Mouse (Mus musculus) heart, embryonic 15.5 days (tissue): ENCODE measurements at regions not wholly inside any gene's neighbourhood (a gene's known extent, or its start where the extent isn't known, plus 50 kb on each side); places are given as distances from the start of the nearest gene placed in this dataset.

ENCODE experiments used
- ATAC-seq: fragments of 200-750 bp; cut with Nextera tagmentation; replicated peaks from 2 replicates; pipeline ENCODE4 v1.8.0; 2017; ENCODE audit warnings: low read depth, moderate TSS enrichment; ENCODE audit not compliant: insufficient number of reproducible peaks, insufficient read depth, low FRiP score
- H3K27ac ChIP-seq: fragments of 300-500 bp; sonication (generic); 2 replicates; pipeline ENCODE4 v1.5.1; 2015; ENCODE audit warnings: mild to moderate bottlenecking, inconsistent platforms
- H3K27me3 ChIP-seq: fragments of 300-500 bp; sonication (generic); 2 replicates; pipeline ENCODE4 v1.6.1; 2015; ENCODE audit warnings: inconsistent platforms
- H3K36me3 ChIP-seq: fragments of 300-500 bp; sonication (generic); 2 replicates; pipeline ENCODE4 v1.6.1; 2015; ENCODE audit warnings: mild to moderate bottlenecking, inconsistent platforms
- H3K4me1 ChIP-seq: fragments of 300-500 bp; sonication (generic); replicated peaks from 2 replicates; pipeline ENCODE4 v1.6.1; 2015; ENCODE audit warnings: inconsistent platforms
- H3K4me2 ChIP-seq: fragments of 300-500 bp; sonication (generic); 2 replicates; pipeline ENCODE4 v1.6.1; 2015; ENCODE audit warnings: inconsistent platforms, mild to moderate bottlenecking, moderate library complexity
- H3K4me3 ChIP-seq: fragments of 300-500 bp; sonication (generic); 2 replicates; pipeline ENCODE4 v1.5.1; 2015; ENCODE audit warnings: mild to moderate bottlenecking, inconsistent platforms
- H3K9ac ChIP-seq: fragments of 300-500 bp; sonication (generic); 2 replicates; pipeline ENCODE4 v1.6.1; 2015; ENCODE audit warnings: mild to moderate bottlenecking, inconsistent platforms
- H3K9me3 ChIP-seq: fragments of 300-500 bp; sonication (generic); replicated peaks from 2 replicates; pipeline ENCODE4 v1.6.1; 2016; ENCODE audit warnings: inconsistent platforms
- whole genome bisulfite sequencing: fragments of 180-500 bp; shearing (Covaris S2); methylation state at CpG from one replicate; pipeline ENCODE4 v1.1.7; 2015; ENCODE audit warnings: mixed read lengths; 5-methylcytosine and 5-hydroxymethylcytosine counted together

- H3K27ac ChIP-seq, result no peak overlapping the region
- H3K36me3 ChIP-seq, result no peaks in the 10 kb centered on the region
- ATAC-seq, result no peak
- H3K9ac ChIP-seq, result no peak overlapping the region
- no peak overlapping the region for H3K4me3 ChIP-seq
- WGBS, result 65% methylated on average over 3 of the region's 3 CpGs
- H3K4me1 ChIP-seq, result no peaks in the 10 kb centered on the region
- no peaks in the 10 kb centered on the region for H3K9me3 ChIP-seq
- no peaks in the 10 kb centered on the region for H3K27me3 ChIP-seq
- no peak overlapping the region for H3K4me2 ChIP-seq
Observed at GRCm38 (mm10) chr1:184320521-184321177, 286.5 kb upstream of the 1700056E22Rik start.

- H3K27ac ChIP-seq, result no peak overlapping the region
- no peak overlapping the region for H3K9ac ChIP-seq
- no peaks in the 10 kb centered on the region for H3K27me3 ChIP-seq
- H3K36me3 ChIP-seq, result no peaks in the 10 kb centered on the region
- 83% methylated on average over 19 of the region's 19 CpGs for WGBS
- no peaks in the 10 kb centered on the region for H3K4me1 ChIP-seq
- H3K9me3 ChIP-seq, result no peaks in the 10 kb centered on the region
- no peak overlapping the region for H3K4me2 ChIP-seq
- H3K4me3 ChIP-seq, result no peak overlapping the region
- no peak for ATAC-seq
Observed at GRCm38 (mm10) chr1:184310185-184310815, 276.2 kb upstream of the 1700056E22Rik start.

GRCm38 (mm10) chr1:184304813-184305212, 270.7 kb upstream of the 1700056E22Rik start:
- no peak overlapping the region for H3K4me2 ChIP-seq
- no peak for ATAC-seq

GRCm38 (mm10) chr1:184304204-184304603, 270.1 kb upstream of the 1700056E22Rik start:
- Histone ChIP-seq H3K4me3 (no peak overlapping the region), H3K36me3 (no peaks in the 10 kb centered on the region), H3K27me3 (no peaks in the 10 kb centered on the region), H3K4me2 (no peak overlapping the region), H3K9ac (no peak overlapping the region), H3K4me1 (no peaks in the 10 kb centered on the region), H3K27ac (no peak overlapping the region), H3K9me3 (no peaks in the 10 kb centered on the region)
- no peak for ATAC-seq
- WGBS, result 85% methylated on average over 4 of the region's 4 CpGs

More at GRCm38 (mm10) chr1:184304813-184305212, 270.7 kb upstream of the 1700056E22Rik start:
- no peak overlapping the region for H3K9ac ChIP-seq
- no peaks in the 10 kb centered on the region for H3K27me3 ChIP-seq
- H3K27ac ChIP-seq, result no peak overlapping the region
- H3K4me3 ChIP-seq, result no peak overlapping the region
- 82% methylated on average over 4 of the region's 4 CpGs for WGBS
- no peaks in the 10 kb centered on the region for H3K36me3 ChIP-seq
- no peaks in the 10 kb centered on the region for H3K4me1 ChIP-seq
- H3K9me3 ChIP-seq, result no peaks in the 10 kb centered on the region

- H3K27me3 ChIP-seq, result no peaks in the 10 kb centered on the region
- no peak overlapping the region for H3K4me2 ChIP-seq
- no peak overlapping the region for H3K27ac ChIP-seq
- no peak for ATAC-seq
- no peak overlapping the region for H3K9ac ChIP-seq
- 47% methylated on average over 1 of the region's 1 CpGs for WGBS
- H3K36me3 ChIP-seq, result no peaks in the 10 kb centered on the region
- no peaks in the 10 kb centered on the region for H3K4me1 ChIP-seq
- no peaks in the 10 kb centered on the region for H3K9me3 ChIP-seq
- H3K4me3 ChIP-seq, result no peak overlapping the region
Observed at GRCm38 (mm10) chr1:184298701-184299100, 264.6 kb upstream of the 1700056E22Rik start.

- Histone ChIP-seq H3K4me2 (no peak overlapping the region), H3K36me3 (no peaks in the 10 kb centered on the region), H3K9ac (no peak overlapping the region), H3K4me1 (no peaks in the 10 kb centered on the region), H3K27me3 (no peaks in the 10 kb centered on the region), H3K27ac (no peak overlapping the region), H3K9me3 (no peaks in the 10 kb centered on the region), H3K4me3 (no peak overlapping the region)
- ATAC-seq, result no peak
- 55% methylated on average over 4 of the region's 4 CpGs for WGBS
Observed at GRCm38 (mm10) chr1:184297001-184297740, 263.1 kb upstream of the 1700056E22Rik start.

- Histone ChIP-seq H3K27ac (no peak overlapping the region), H3K4me1 (0 out of 2 replicates have a peak, but pooled peaks cover 3% of the 10 kb centered on the region), H3K27me3 (no peaks in the 10 kb centered on the region), H3K9ac (no peak overlapping the region), H3K4me2 (no peak overlapping the region), H3K4me3 (no peak overlapping the region), H3K9me3 (no peaks in the 10 kb centered on the region), H3K36me3 (no peaks in the 10 kb centered on the region)
- 82% methylated on average over 7 of the region's 7 CpGs for WGBS
- no peak for ATAC-seq
Observed at GRCm38 (mm10) chr1:184291129-184291528, 257.0 kb upstream of the 1700056E22Rik start.

GRCm38 (mm10) chr1:184289733-184290416, 255.8 kb upstream of the 1700056E22Rik start:
- WGBS, result 41% methylated on average over 7 of the region's 7 CpGs
- 0 out of 2 replicates have a peak, but pooled peaks cover 3% of the 10 kb centered on the region for H3K4me1 ChIP-seq
- no peak overlapping the region for H3K4me3 ChIP-seq
- H3K27me3 ChIP-seq, result no peaks in the 10 kb centered on the region
- H3K36me3 ChIP-seq, result no peaks in the 10 kb centered on the region
- H3K4me2 ChIP-seq, result no peak overlapping the region
- H3K27ac ChIP-seq, result no peak overlapping the region
- H3K9ac ChIP-seq, result no peak overlapping the region
- no peaks in the 10 kb centered on the region for H3K9me3 ChIP-seq
- no peak; the same call in 1 of the 2 replicates for ATAC-seq

GRCm38 (mm10) chr1:184281768-184282167, 247.7 kb upstream of the 1700056E22Rik start:
- H3K9ac ChIP-seq, result no peak overlapping the region
- WGBS, result 67% methylated on average over 5 of the region's 5 CpGs
- H3K4me1 ChIP-seq, result no peaks in the 10 kb centered on the region
- H3K9me3 ChIP-seq, result no peaks in the 10 kb centered on the region
- ATAC-seq, result no peak
- no peak overlapping the region for H3K4me2 ChIP-seq
- H3K4me3 ChIP-seq, result no peak overlapping the region
- H3K36me3 ChIP-seq, result no peaks in the 10 kb centered on the region
- 0 out of 2 replicates have a peak, but pooled peaks cover 8% of the 10 kb centered on the region for H3K27me3 ChIP-seq
- H3K27ac ChIP-seq, result no peak overlapping the region

GRCm38 (mm10) chr1:184279263-184279662, 245.2 kb upstream of the 1700056E22Rik start:
- Histone ChIP-seq H3K9ac (no peak overlapping the region), H3K4me1 (no peaks in the 10 kb centered on the region), H3K9me3 (no peaks in the 10 kb centered on the region), H3K4me3 (no peak overlapping the region), H3K4me2 (no peak overlapping the region), H3K36me3 (no peaks in the 10 kb centered on the region), H3K27ac (no peak overlapping the region), H3K27me3 (0 out of 2 replicates have a peak, but pooled peaks cover 10% of the 10 kb centered on the region)
- WGBS, result 54% methylated on average over 10 of the region's 10 CpGs
- ATAC-seq, result no peak

GRCm38 (mm10) chr1:184277001-184277400, 242.9 kb upstream of the 1700056E22Rik start:
- Histone ChIP-seq H3K4me1 (no peaks in the 10 kb centered on the region), H3K36me3 (no peaks in the 10 kb centered on the region), H3K27me3 (0 out of 2 replicates have a peak, but pooled peaks cover 2% of the 10 kb centered on the region), H3K4me2 (no peak overlapping the region), H3K9ac (no peak overlapping the region), H3K27ac (no peak overlapping the region), H3K4me3 (no peak overlapping the region), H3K9me3 (no peaks in the 10 kb centered on the region)
- ATAC-seq, result no peak
- 57% methylated on average over 2 of the region's 2 CpGs for WGBS
